Mouse (Mus musculus) brain, adult 2 months (tissue): ENCODE measurements around the gene Cyp4a31.
"Not testable (repeated sequence)": the region's sequence is repeated elsewhere in the genome, so short reads cannot be mapped to it uniquely, and the experiment has no call there.

Experiments used
- DNase-seq: peaks from one replicate; pipeline ENCODE4 v3.0.0; 2011; ENCODE audit warnings: low read depth, low spot score

Cyp4a31 gene

GRCm38 (mm10) chr4:115563401-115563800 is at the start of gene Cyp4a31:
TSS of gene Cyp4a31 (plus strand) at chr4:115563649.
- no peak for DNase-seq

DNA sequence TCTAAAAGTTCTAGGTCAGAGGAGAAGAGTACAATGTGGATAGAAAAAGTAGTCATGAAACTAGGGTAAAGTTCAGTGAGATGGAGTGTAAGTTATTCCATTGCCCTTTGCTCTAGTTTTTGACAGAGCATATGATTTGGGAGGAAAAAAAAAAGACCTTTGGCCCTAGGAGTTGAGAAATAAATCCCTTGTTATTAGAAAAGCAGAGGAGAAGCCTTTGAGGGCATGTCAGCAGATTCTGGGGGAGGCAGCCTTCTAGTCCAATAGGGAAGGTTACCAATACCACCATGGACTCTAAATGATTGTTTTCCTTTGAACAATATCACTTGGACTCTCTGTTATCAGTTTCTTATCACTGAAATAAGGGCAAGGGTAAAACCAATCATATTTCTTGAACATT is 49.5 kb upstream of the Cyp4a31 start:
- not testable (repeated sequence) for DNase-seq

GRCm38 (mm10) chr4:115518000-115518399 is 45.4 kb upstream of the Cyp4a31 start, which contains the start of gene Cyp4a10:
TSS of gene Cyp4a10 (plus strand) at chr4:115518264.
- DNase-seq: not testable (repeated sequence)

DNA sequence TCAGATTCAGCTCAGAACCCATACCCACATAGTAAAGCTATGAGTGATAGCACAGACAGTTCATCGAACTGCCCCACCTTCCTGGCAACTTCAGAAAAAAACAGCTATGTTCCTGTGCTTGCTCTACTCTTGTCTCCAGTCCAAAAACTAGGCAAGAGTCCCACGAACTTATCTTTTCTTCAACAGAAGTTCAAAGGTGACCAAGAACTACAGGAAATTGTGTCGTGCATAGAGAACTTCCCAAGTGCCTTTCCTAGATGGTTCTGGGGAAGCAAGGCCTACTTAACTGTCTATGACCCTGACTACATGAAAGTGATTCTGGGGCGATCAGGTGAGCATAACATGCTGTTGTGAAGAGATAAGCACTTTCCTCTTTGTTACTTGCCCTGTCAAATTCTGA is 44.0 kb upstream of the Cyp4a31 start:
- no peak for DNase-seq

GRCm38 (mm10) chr4:115521766-115522165 is 41.7 kb upstream of the Cyp4a31 start:
- DNase-seq: no peak

- no peak for DNase-seq
Measured at GRCm38 (mm10) chr4:115545101-115545500, 18.3 kb upstream of the Cyp4a31 start.

- no peak for DNase-seq
Measured at GRCm38 (mm10) chr4:115546141-115546828, 17.2 kb upstream of the Cyp4a31 start.

DNA sequence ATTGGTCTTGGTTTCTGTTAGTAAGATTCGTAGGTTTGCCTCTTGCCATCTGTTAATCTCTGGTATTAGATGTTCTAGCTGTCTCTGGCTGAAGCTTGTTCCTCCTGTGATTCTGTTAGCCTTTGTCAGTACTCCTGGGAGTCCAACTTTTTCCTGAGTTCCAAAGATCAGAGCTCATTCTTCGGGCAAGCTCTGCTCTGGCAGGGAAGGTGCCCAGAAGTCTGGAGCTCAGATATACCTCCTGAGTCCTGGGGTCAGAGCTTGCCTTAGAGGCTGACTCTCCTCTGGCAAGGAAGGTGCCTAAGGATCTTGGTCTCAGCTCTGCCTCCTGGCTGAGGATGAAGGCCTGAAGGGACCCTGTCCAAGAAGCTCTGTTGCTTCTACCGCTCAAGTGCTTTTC is 10.7 kb upstream of the Cyp4a31 start:
- no peak for DNase-seq

- DNase-seq: no peak
Measured at GRCm38 (mm10) chr4:115555513-115555912, 7.9 kb upstream of the Cyp4a31 start.

GRCm38 (mm10) chr4:115557861-115558561 is 5.4 kb upstream of the Cyp4a31 start:
- DNase-seq: no peak

DNA sequence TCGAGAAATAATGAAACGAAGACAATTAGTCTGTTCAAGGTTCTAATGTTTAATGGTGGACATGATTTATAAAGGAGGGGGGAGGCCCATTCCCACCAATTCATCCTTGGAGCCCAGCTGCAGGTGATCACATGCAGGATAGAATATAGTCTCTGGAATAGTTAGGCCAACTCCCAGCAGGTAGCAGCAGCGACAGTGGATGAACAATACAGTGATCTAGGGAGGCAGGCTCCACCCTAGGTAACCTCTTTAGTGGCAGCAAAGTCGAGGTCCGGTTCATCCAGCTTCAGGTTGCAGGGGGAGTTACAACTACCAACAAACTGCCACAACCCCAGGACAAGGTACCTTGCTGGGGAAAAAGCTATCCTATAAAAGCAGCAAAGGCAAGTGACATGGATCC is 2.2 kb upstream of the Cyp4a31 start:
- DNase-seq: not testable (repeated sequence)

DNA sequence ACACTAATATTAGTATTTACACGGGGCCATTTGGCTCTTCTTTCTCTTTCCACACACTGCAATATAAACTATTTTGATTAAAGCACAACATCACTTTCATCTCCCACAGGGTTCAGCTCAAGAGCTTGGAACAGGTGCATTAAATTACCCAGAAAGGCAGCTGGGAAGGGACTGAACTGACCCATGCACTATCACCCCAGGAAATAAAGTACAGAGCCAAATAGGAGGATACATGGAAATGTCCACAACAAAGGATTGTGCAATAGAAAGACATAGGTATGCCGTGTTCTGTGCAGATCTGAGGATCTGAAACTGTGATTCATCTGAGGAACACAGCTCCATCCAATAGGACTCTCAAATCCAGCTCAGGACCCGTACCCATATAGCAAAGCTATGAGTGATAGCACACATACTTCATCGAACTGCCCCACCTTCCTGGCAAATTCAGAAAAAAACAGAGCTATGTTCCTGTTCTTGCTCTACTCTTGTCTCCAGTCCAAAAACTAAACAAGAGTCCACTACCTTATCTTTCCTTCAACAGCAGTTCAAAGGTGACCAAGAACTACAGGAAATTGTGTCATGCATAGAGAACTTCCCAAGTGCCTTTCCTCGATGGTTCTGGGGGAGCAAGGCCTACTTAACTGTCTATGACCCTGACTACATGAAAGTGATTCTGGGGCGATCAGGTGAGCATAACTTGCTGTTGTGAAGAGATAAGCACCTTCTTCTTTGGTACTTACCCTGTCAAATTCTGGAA is 1.2 kb downstream of the Cyp4a31 start:
- not testable (repeated sequence) for DNase-seq

- no peak for DNase-seq
Measured at GRCm38 (mm10) chr4:115575255-115575654, 11.8 kb downstream of the Cyp4a31 start.

DNA sequence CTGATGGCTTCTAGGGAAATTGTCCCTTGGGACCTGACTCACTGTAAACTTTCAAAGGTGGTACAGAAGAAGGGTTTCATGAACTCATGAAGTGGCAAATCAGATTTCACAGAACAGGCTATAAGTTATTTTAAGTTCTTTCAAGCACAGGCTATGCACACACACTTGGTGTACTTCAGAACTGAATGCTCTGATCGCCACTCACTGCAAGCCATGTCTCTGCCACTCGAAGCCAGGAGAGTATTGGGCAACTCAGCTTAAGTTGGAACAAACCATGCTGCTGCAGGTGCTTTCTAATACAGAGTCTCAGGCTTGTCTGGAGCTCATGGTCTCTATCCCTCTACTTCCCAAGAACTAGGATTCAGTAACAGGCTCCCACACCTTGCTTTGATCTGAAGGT is 12.3 kb downstream of the Cyp4a31 start:
- DNase-seq: no peak

- no peak for DNase-seq
Measured at GRCm38 (mm10) chr4:115583036-115583435, 19.6 kb downstream of the Cyp4a31 start.

- DNase-seq: no peak
Measured at GRCm38 (mm10) chr4:115596357-115596756, 32.9 kb downstream of the Cyp4a31 start.

DNA sequence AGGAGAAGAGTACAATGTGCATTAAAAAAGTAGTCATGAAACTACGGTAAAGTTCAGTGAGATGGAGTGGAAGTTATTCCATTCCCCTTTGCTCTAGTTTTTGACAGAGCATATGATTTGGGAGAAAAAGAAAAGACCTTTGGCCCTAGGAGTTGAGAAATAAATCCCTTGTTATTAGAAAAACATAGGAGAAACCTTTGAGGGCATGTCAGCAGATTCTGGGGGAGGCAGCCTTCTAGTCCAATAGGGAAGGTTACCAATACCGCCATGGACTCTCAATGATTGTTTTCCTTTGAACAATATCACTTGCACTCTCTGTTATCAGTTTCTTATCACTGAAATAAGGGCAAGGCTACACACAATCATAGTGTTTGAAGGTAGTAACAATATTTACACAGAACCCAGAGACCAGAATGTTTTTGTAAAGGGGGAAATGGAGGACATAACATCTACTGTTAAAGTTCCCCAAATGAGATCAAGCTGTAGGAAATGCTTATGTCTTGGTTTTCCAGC is 33.4 kb downstream of the Cyp4a31 start:
- DNase-seq: no peak

DNA sequence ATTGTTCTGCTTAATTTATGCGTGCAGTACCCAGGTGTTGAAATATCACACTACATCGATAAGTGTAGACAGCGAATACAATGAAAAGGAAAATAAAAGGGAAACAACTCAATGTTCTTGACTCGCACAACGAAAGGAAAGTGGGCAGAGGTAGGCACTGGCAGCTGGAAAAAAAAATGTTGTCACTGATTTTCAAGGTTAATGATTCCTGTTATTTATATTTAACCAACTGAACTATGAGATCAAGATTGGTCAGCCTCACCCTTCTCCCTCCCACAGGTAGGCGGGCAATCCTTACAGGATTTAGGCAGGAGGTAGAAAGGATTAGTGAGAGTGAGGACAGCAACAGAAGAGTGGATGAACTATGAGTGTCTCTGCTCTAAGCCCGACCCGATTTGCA is 37.2 kb downstream of the Cyp4a31 start, which contains the start of gene Cyp4a32:
Cyp4a32 (plus strand) TSS at position 359 of the 400 bp plus-strand sequence.
- not testable (repeated sequence) for DNase-seq

- DNase-seq: no peak
Measured at GRCm38 (mm10) chr4:115614005-115614404, 50.6 kb downstream of the Cyp4a31 start.

GRCm38 (mm10) chr4:115625560-115625959 is 62.1 kb downstream of the Cyp4a31 start:
- DNase-seq: not testable (repeated sequence)
